In the genomic region with DNA sequence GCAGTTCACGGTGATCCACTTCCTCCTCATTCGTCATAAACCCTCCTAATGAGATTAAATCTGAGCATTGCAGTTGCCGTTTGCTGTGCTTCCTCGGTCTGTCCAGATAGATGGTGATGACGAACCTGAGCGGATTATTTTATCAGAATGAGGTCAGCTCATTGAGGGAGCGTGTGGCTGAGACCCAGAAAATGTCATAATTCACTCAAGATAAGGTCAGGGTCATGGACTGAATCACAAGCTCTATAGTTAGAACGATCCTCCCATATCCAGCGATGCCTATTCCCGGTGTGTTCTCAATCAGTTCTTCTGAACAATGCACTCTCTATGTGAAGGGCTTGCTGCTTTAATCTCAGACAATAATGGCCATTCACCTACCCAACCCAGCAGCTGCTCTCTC, we compare ENCODE assay signal across 10 mouse cellular contexts. TPM values are rescaled to one million over a fixed set of nuclear protein-coding genes. Genes with fewer than 3 reads are reported as not detected.
A peak's percentile ranks its signal among the peaks of the same experiment; 100 is the strongest.
DNase-seq lines count a peak whose midpoint lies in the region; ATAC-seq and TF ChIP-seq lines count a peak whose summit lies in the region.
"Had no signal": no experiment of that assay in that cellular context is flagged by ENCODE, and none has a peak within 500 bp of the region (broad histone marks: within the 10 kb centered on the region; RNA-seq: fewer than 3 reads in every experiment).

No protein-coding gene starts in this region.

- intact Hi-C loops in heart, adult 2 months (cut with DNase I), result no loop called here
- intact Hi-C loops in heart, postnatal 14 days (cut with DNase I), result no loop called here

- no peaks in the 10 kb centered on the region for H3K9me3 ChIP-seq in heart, embryonic 13.5 days
- no peaks in the 10 kb centered on the region for H3K9me3 ChIP-seq in midbrain, embryonic 15.5 days

- H3K9ac ChIP-seq in heart, adult 2 months (ENCODE audit: low read depth, low read length), result peak overlapping the region; percentile 23; the same call in 1 of the 2 replicates
- no peak overlapping the region for H3K9ac ChIP-seq in heart, embryonic 13.5 days
- no peak overlapping the region; the same call in 1 of the 2 replicates for H3K9ac ChIP-seq in midbrain, embryonic 15.5 days

- H3K27me3 ChIP-seq in heart, adult 2 months (ENCODE audit: control insufficient read depth, insufficient read depth, low read length), result no peaks in the 10 kb centered on the region
- no peaks in the 10 kb centered on the region for H3K27me3 ChIP-seq in heart, embryonic 13.5 days (replicated peaks)
- H3K27me3 ChIP-seq in midbrain, embryonic 15.5 days (replicated peaks), result no peaks in the 10 kb centered on the region

- 16% methylated on average over 10 of the region's 10 CpGs for WGBS in heart, adult 2 months
- 24% methylated on average over 10 of the region's 10 CpGs for WGBS in heart, embryonic 13.5 days
- WGBS in midbrain, embryonic 15.5 days, result 31% methylated on average over 10 of the region's 10 CpGs

- DNase-seq in heart, adult 2 months, result peak; percentile 31 to 52
- no peak for DNase-seq in heart, postnatal 14 days
- peak; percentile 63 to 71 for DNase-seq in adrenal gland, postnatal 36 days
- no peak for DNase-seq in lung, adult 18-20 months
- DNase-seq in ovary, postnatal 14 days (ENCODE audit: low spot score), result no peak
- DNase-seq: B cell, adult 2 months had no signal

- peak overlapping the region; percentile 54 for H3K4me2 ChIP-seq in heart, embryonic 13.5 days
- peak overlapping the region; percentile 29 for H3K4me2 ChIP-seq in midbrain, embryonic 15.5 days

- no peaks in the 10 kb centered on the region for H3K36me3 ChIP-seq in heart, adult 2 months (ENCODE audit: control insufficient read depth, insufficient read depth, low read length)
- H3K36me3 ChIP-seq in heart, embryonic 13.5 days, result no peaks in the 10 kb centered on the region
- no peaks in the 10 kb centered on the region for H3K36me3 ChIP-seq in midbrain, embryonic 15.5 days (replicated peaks)

- no peak for ATAC-seq in heart, embryonic 13.5 days (ENCODE audit: extremely low read depth, insufficient number of reproducible peaks, low FRiP score, low TSS enrichment)
- peak; percentile 52 for ATAC-seq in midbrain, embryonic 15.5 days (replicated peaks)
- ATAC-seq in megakaryocyte-erythroid progenitor cell, adult 5-6 weeks (replicated peaks; ENCODE audit: low FRiP score, low TSS enrichment, poor library complexity, severe bottlenecking), result no peak

- H3K79me2 ChIP-seq in heart, adult 2 months (replicated peaks; ENCODE audit: control insufficient read depth, insufficient read depth, low read length), result no peaks in the 10 kb centered on the region

- no peak for TF ChIP-seq POLR2A in heart, adult 2 months (IDR thresholded peaks at IDR 0.05; ENCODE audit: insufficient read depth, low read depth, low read length)

- TF ChIP-seq EP300 in heart, adult 2 months (IDR thresholded peaks at IDR 0.05; ENCODE audit: insufficient read depth, low read depth, low read length), result no peak

- H3K4me1 ChIP-seq in heart, adult 2 months (ENCODE audit: control insufficient read depth, insufficient read depth, low read length), result peaks cover 2% of the 10 kb centered on the region; the same call in 1 of the 2 replicates
- peaks cover 8% of the 10 kb centered on the region for H3K4me1 ChIP-seq in heart, embryonic 13.5 days
- 0 out of 2 replicates have a peak, but pooled peaks cover 2% of the 10 kb centered on the region for H3K4me1 ChIP-seq in midbrain, embryonic 15.5 days

- no peak overlapping the region for H3K4me3 ChIP-seq in heart, adult 2 months
- peak overlapping the region; percentile 2 for H3K4me3 ChIP-seq in heart, embryonic 13.5 days
- no peak overlapping the region for H3K4me3 ChIP-seq in midbrain, embryonic 15.5 days

- TF ChIP-seq CTCF in heart, adult 2 months (IDR thresholded peaks at IDR 0.05), result no peak

- H3K27ac ChIP-seq in heart, adult 2 months, result peak overlapping the region; percentile 61
- H3K27ac ChIP-seq in heart, embryonic 13.5 days (replicated peaks), result peak overlapping the region; percentile 4; the same call in 1 of the 2 replicates
- H3K27ac ChIP-seq in midbrain, embryonic 15.5 days, result no peak overlapping the region

RNA-seq across cellular contexts. Expression of gene Cldn24, which starts 34.2 kb away (rescaled TPM):
- not detected for total RNA-seq in heart, adult 2 months (2021)
- not detected in 2 replicates for polyA plus RNA-seq in heart, adult 2 months (2012; rRNA removed)
- total RNA-seq in heart, postnatal 14 days (2021), result not detected
- not detected for total RNA-seq in adrenal gland, postnatal 36 days (2021)
- polyA plus RNA-seq in heart, embryonic 13.5 days (2015; fragmentation: Nextera tagmentation; extraction: Ambion mirVana), result not detected in 2 replicates
- polyA plus RNA-seq in midbrain, embryonic 15.5 days (2015; fragmentation: Nextera tagmentation; extraction: Ambion mirVana), result not detected in 2 replicates
- not detected in 2 replicates for total RNA-seq in megakaryocyte-erythroid progenitor cell, adult 5-6 weeks (2014; fragmentation: Nextera tagmentation)
- total RNA-seq in megakaryocyte-erythroid progenitor cell, adult 5-6 weeks (2017), result not detected in 2 replicates
- total RNA-seq: adrenal gland, adult 18-20 months had no signal

RNA-seq across cellular contexts. Expression of gene Cldn22, which starts 36.6 kb away (rescaled TPM):
- total RNA-seq in heart, adult 2 months (2021), result not detected
- 0.35 and 1.2 TPM in 2 replicates for polyA plus RNA-seq in heart, adult 2 months (2012; rRNA removed)
- not detected for total RNA-seq in heart, postnatal 14 days (2021)
- 1 to 10 TPM in 1 of 2 experiments, under 1 TPM in 1; 0.95 to 2.6 TPM for total RNA-seq in adrenal gland, postnatal 36 days (2021)
- polyA plus RNA-seq in heart, embryonic 13.5 days (2015; fragmentation: Nextera tagmentation; extraction: Ambion mirVana), result not detected in 2 replicates
- polyA plus RNA-seq in midbrain, embryonic 15.5 days (2015; fragmentation: Nextera tagmentation; extraction: Ambion mirVana), result not detected in 2 replicates
- total RNA-seq in megakaryocyte-erythroid progenitor cell, adult 5-6 weeks (2014; fragmentation: Nextera tagmentation), result not detected in 2 replicates
- total RNA-seq in megakaryocyte-erythroid progenitor cell, adult 5-6 weeks (2017), result not detected in 2 replicates

Comparison
In these comparisons a context has a peak if more than half of its experiments do, and no peak if none do; other contexts are left out.
1. DNase-seq: peak in heart, adult 2 months (2 of 2) and adrenal gland, postnatal 36 days (2 of 2); none in heart, postnatal 14 days (0 of 2), lung, adult 18-20 months (0 of 2) and ovary, postnatal 14 days (single experiment).